Mouse (Mus musculus) forebrain, embryonic 15.5 days (tissue): ENCODE measurements around the gene Utp3. TPM values are rescaled to one million over a fixed set of nuclear protein-coding genes. Genes with fewer than 3 reads are reported as not detected.

Source experiments
- ATAC-seq: fragments of 200-750 bp; cut with Nextera tagmentation; replicated peaks from 2 replicates; pipeline ENCODE4 v1.8.0; 2017; ENCODE audit warnings: mild to moderate bottlenecking, moderate TSS enrichment, moderate library complexity
- H3K27ac ChIP-seq: fragments of 300-500 bp; sonication (generic); replicated peaks from 2 replicates; pipeline ENCODE4 v1.5.1; 2015; ENCODE audit warnings: mild to moderate bottlenecking, inconsistent platforms
- H3K27me3 ChIP-seq: fragments of 300-500 bp; sonication (generic); 2 replicates; pipeline ENCODE4 v1.6.1; 2015; ENCODE audit warnings: inconsistent platforms
- H3K36me3 ChIP-seq: fragments of 300-500 bp; sonication (generic); 2 replicates; pipeline ENCODE4 v1.6.1; 2015; ENCODE audit warnings: mild to moderate bottlenecking, inconsistent platforms
- H3K4me1 ChIP-seq: fragments of 300-500 bp; sonication (generic); 2 replicates; pipeline ENCODE4 v1.6.1; 2015; ENCODE audit warnings: inconsistent platforms
- H3K4me2 ChIP-seq: fragments of 300-500 bp; sonication (generic); replicated peaks from 2 replicates; pipeline ENCODE4 v1.6.1; 2015; ENCODE audit warnings: mild to moderate bottlenecking, inconsistent platforms
- H3K4me3 ChIP-seq: fragments of 300-500 bp; sonication (generic); 2 replicates; pipeline ENCODE4 v1.5.1; 2015; ENCODE audit warnings: mild to moderate bottlenecking, inconsistent platforms
- H3K9ac ChIP-seq: fragments of 300-500 bp; sonication (generic); replicated peaks from 2 replicates; pipeline ENCODE4 v1.6.1; 2015; ENCODE audit warnings: mild to moderate bottlenecking, inconsistent platforms
- H3K9me3 ChIP-seq: fragments of 300-500 bp; sonication (generic); 2 replicates; pipeline ENCODE4 v1.6.1; 2016; ENCODE audit warnings: inconsistent platforms
- WGBS: fragments of 180-500 bp; shearing (Covaris S2); methylation state at CpG from one replicate; pipeline ENCODE4 v1.1.7; 2015; ENCODE audit warnings: mixed read lengths; 5-methylcytosine and 5-hydroxymethylcytosine counted together
- polyA plus RNA-seq: library from polyadenylated mRNA; unstranded; fragments of >200 nt; fragmentation: Nextera tagmentation; extraction: Ambion mirVana; gene quantifications from 2 replicates; pipeline ENCODE4 v1.2.1, GENCODE M21; 2015

Utp3 gene
- polyA plus RNA-seq, 1 experiment from 2014 or later = 49.8 TPM

DNA sequence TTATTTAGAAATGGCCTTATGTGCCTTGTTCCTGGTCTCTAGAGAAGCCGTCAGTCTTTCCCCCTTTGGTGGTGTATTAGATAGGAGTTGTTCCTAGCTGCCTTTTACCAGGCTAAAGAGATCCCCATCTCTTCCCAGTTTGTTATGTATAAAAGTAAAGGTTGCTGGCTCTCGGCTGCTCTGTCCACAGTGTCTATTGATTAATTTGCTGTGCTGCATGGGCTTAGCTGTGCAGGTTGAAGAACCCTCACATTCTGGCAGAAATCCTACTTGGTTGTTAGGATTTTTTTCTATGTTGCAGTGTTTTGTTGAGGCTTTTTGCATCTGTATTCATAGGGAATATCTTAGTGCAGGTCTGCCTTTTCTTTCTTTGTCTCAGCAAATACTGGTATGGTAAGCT lies 47.8 kb downstream of the Utp3 start:
- H3K27ac ChIP-seq = no peak overlapping the region
- 82% methylated on average over 2 of the region's 2 CpGs for WGBS
- no peak overlapping the region for H3K4me2 ChIP-seq

DNA sequence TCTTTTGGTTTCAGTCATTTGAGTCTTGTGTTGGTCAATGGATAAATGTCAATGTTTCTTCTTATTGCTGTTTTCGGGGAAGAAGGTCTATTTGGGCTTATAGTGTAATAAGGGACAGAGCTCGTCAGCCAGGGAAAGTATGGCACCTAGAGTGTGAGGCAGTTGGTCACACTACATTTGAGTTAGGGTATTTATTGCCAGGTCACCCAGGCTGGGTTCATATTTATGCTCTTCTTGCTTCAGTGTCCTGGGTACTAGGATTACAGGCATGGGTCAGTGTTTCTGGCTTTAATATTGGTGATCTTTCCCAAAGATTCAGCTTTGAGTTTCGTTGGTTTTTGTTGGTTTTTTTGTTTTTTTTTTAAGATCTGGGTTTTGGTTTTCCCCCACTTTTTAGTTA lies 48.5 kb downstream of the Utp3 start:
- Histone ChIP-seq H3K27me3 (no peaks in the 10 kb centered on the region), H3K4me1 (no peaks in the 10 kb centered on the region), H3K9ac (no peak overlapping the region), H3K27ac (no peak overlapping the region), H3K4me2 (no peak overlapping the region), H3K36me3 (peaks cover 13% of the 10 kb centered on the region), H3K9me3 (no peaks in the 10 kb centered on the region), H3K4me3 (no peak overlapping the region)
- 90% methylated on average over 3 of the region's 3 CpGs for WGBS
- no peak for ATAC-seq

More for the DNA sequence above, 47.8 kb downstream of the Utp3 start:
- peaks cover 13% of the 10 kb centered on the region for H3K36me3 ChIP-seq
- H3K27me3 ChIP-seq = no peaks in the 10 kb centered on the region
- H3K4me1 ChIP-seq = no peaks in the 10 kb centered on the region
- H3K4me3 ChIP-seq = no peak overlapping the region
- no peak for ATAC-seq
- no peak overlapping the region for H3K9ac ChIP-seq
- no peaks in the 10 kb centered on the region for H3K9me3 ChIP-seq

DNA sequence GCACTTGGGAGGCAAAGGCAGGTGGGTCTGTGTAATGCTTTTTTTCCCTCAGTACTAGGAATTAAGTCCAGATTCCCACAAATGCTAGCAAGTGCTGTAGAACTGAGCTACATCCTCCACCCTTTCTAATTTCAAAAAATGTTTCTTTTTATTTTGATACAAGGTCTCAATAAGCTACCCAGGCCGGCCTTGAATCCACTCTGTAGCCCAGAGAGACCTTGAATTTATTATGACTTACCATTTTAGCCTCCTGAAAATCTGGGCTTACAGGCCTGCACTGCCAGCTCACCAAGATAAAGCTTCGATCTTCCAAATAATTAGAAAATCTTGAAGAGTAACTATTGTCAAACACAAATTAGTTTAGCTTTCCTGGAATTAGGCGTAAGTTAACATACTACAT lies 49.8 kb downstream of the Utp3 start:
- no peaks in the 10 kb centered on the region for H3K4me1 ChIP-seq
- no peak overlapping the region for H3K4me2 ChIP-seq
- no peak overlapping the region for H3K27ac ChIP-seq
- no peak overlapping the region for H3K9ac ChIP-seq
- H3K9me3 ChIP-seq = no peaks in the 10 kb centered on the region
- no peak overlapping the region for H3K4me3 ChIP-seq
- ATAC-seq = no peak
- WGBS = 96% methylated on average over 3 of the region's 3 CpGs
- no peaks in the 10 kb centered on the region for H3K27me3 ChIP-seq
- H3K36me3 ChIP-seq = peaks cover 11% of the 10 kb centered on the region

DNA sequence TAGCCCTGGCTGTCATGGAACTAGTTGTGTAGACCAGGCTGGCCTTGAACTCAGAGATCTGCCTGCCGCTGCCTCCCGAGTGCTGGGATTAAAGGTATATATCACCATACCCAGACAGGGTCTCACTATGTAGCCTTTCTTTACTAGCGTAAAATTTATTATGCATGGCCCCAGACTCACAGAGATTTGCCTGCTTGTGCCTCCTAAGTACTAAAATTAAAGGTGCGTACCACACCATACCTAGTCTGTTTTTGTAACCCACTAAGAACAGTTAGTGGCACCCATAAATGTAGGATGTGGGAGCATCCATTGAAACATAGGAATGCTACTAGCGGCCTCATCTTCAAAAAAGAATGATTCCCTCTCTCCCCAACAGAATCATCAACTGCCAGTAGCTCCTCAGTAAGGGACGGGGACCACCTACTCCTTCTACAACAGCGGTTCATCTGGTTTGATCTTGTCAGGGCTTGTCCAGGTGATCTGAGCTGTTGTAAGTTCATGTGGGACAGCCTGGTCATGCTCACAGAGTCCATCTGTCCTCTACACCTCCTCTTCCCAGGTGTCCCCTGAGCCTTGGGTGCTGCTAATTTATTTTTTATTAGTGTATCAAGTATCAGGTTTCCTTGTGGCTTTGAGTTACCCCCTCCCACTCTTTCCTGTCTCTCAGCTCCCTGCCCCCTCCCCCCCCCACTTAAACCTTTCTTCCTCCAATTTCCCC lies 50.5 kb downstream of the Utp3 start:
- H3K27me3 ChIP-seq = no peaks in the 10 kb centered on the region
- peaks cover 11% of the 10 kb centered on the region; the same call in 1 of the 2 replicates for H3K36me3 ChIP-seq
- H3K4me1 ChIP-seq = no peaks in the 10 kb centered on the region
- ATAC-seq = 0 out of 2 replicates have a peak, but pooled peaks have one; percentile 26
- H3K27ac ChIP-seq = no peak overlapping the region
- WGBS = 98% methylated on average over 7 of the region's 7 CpGs
- no peaks in the 10 kb centered on the region for H3K9me3 ChIP-seq
- no peak overlapping the region for H3K4me2 ChIP-seq
- no peak overlapping the region for H3K4me3 ChIP-seq
- no peak overlapping the region for H3K9ac ChIP-seq

Other genes with a start within 250 kb of the Utp3 start
- not detected in 2 replicates for gene Prol1, start 237.2 kb upstream of the Utp3 start, polyA plus RNA-seq
- not detected in 2 replicates for gene Amtn, start 178.4 kb upstream of the Utp3 start, polyA plus RNA-seq
- 0.09 TPM in 1 of 2 replicates, not detected in the other for gene Ambn, start 98.5 kb upstream of the Utp3 start, polyA plus RNA-seq
- not detected in 2 replicates for gene Enam, start 66.5 kb upstream of the Utp3 start, polyA plus RNA-seq
- gene Jchain, start 26.6 kb upstream of the Utp3 start, polyA plus RNA-seq = 0.22 and 0.32 TPM in 2 replicates
- 241 and 262 TPM in 2 replicates for gene Rufy3, start 10.6 kb downstream of the Utp3 start, polyA plus RNA-seq
- gene Grsf1, start 121.7 kb downstream of the Utp3 start, polyA plus RNA-seq = 67.9 and 72.3 TPM in 2 replicates
- gene Mob1b, start 166.4 kb downstream of the Utp3 start, polyA plus RNA-seq = 10.5 and 13.4 TPM in 2 replicates
- gene Dck, start 210.5 kb downstream of the Utp3 start, polyA plus RNA-seq = 88.4 and 89.8 TPM in 2 replicates